Mouse (Mus musculus) E14TG2a.4 (cell line): ENCODE measurements around the gene Tnip1.

Source experiments
- CTCF ChIP-seq: conservative IDR thresholded peaks from 2 replicates; pipeline ENCODE4 v1.5.1; 2014; ENCODE audit warnings: low read length
- POU5F1 ChIP-seq: IDR thresholded peaks from 2 replicates; pipeline ENCODE4 v1.6.1; 2014; ENCODE audit warnings: low read length, borderline replicate concordance

- TF ChIP-seq CTCF (no peak), POU5F1 (no peak)
Measured at GRCm38 (mm10) chr11:54928886-54929285, 33.8 kb downstream of the Tnip1 start.
